ENCODE assay signal across 10 mouse cellular contexts in genomic region chr1:38198393-38199029, GRCm38 (mm10).
DNase-seq lines count a peak whose midpoint lies in the region; ATAC-seq and TF ChIP-seq lines count a peak whose summit lies in the region.
"Had no signal": no experiment of that assay in that cellular context is flagged by ENCODE, and none has a peak within 500 bp of the region (broad histone marks: within the 10 kb centered on the region; RNA-seq: fewer than 3 reads in every experiment).

No protein-coding gene starts in this region.

- no peaks in the 10 kb centered on the region for H3K9me3 ChIP-seq in hindbrain, embryonic 12.5 days (replicated peaks)
- H3K9me3 ChIP-seq in neural tube, embryonic 13.5 days = no peaks in the 10 kb centered on the region

- WGBS in hindbrain, embryonic 12.5 days = 35% methylated on average over 15 of the region's 15 CpGs
- 20% methylated on average over 15 of the region's 15 CpGs for WGBS in neural tube, embryonic 13.5 days

- intact Hi-C loops in left cerebral cortex, adult 2 months (cut with DNase I) = no loop called here

- no peak overlapping the region; the same call in 1 of the 2 replicates for H3K9ac ChIP-seq in hindbrain, embryonic 12.5 days
- H3K9ac ChIP-seq in neural tube, embryonic 13.5 days = peak overlapping the region; percentile 35

- H3K27me3 ChIP-seq in hindbrain, embryonic 12.5 days = no peaks in the 10 kb centered on the region
- no peaks in the 10 kb centered on the region for H3K27me3 ChIP-seq in neural tube, embryonic 13.5 days

- peak; percentile 30 to 39 for DNase-seq in layer of hippocampus, postnatal 14 days (ENCODE audit: low spot score in 2 of 2)
- DNase-seq in layer of hippocampus, adult 8-10 months (ENCODE audit: low spot score in 2 of 2) = no peak
- peak; percentile 45 for DNase-seq in embryo, embryonic 10 days (ENCODE audit: low spot score)
- no peak for DNase-seq in urinary bladder, postnatal 10 days (ENCODE audit: low spot score)
- no peak for DNase-seq in left cerebral cortex, adult 2 months (ENCODE audit: extremely low spot score in 1 of 2, low spot score in 2 of 2)
- no peak for DNase-seq in ovary, postnatal 14 days (ENCODE audit: low spot score)
- DNase-seq: heart, adult 11 months; heart, postnatal 36 days had no signal

- H3K4me3 ChIP-seq in hindbrain, embryonic 12.5 days = no peak overlapping the region
- H3K4me3 ChIP-seq in neural tube, embryonic 13.5 days = no peak overlapping the region
- H3K4me3 ChIP-seq in left cerebral cortex, adult 2 months = no peak overlapping the region

- ATAC-seq in hindbrain, embryonic 12.5 days (ENCODE audit: low FRiP score) = peak; percentile 38; the same call in 1 of the 2 replicates
- ATAC-seq in neural tube, embryonic 13.5 days (ENCODE audit: low read depth) = no peak

- H3K4me1 ChIP-seq in hindbrain, embryonic 12.5 days = peaks cover 39% of the 10 kb centered on the region
- H3K4me1 ChIP-seq in neural tube, embryonic 13.5 days (replicated peaks) = peaks cover 57% of the 10 kb centered on the region

- TF ChIP-seq CTCF in left cerebral cortex, adult 2 months (IDR thresholded peaks at IDR 0.05) = no peak

- H3K36me3 ChIP-seq in hindbrain, embryonic 12.5 days = peaks cover 6% of the 10 kb centered on the region
- H3K36me3 ChIP-seq in neural tube, embryonic 13.5 days = peaks cover 14% of the 10 kb centered on the region; the same call in 1 of the 2 replicates

- H3K4me2 ChIP-seq in hindbrain, embryonic 12.5 days (replicated peaks) = 0 out of 2 replicates have a peak overlapping the region, but pooled peaks have one; percentile 8
- H3K4me2 ChIP-seq in neural tube, embryonic 13.5 days = no peak overlapping the region

- peak overlapping the region; percentile 69 for H3K27ac ChIP-seq in hindbrain, embryonic 12.5 days
- H3K27ac ChIP-seq in neural tube, embryonic 13.5 days (replicated peaks) = peak overlapping the region; percentile 87
- no peak overlapping the region for H3K27ac ChIP-seq in left cerebral cortex, adult 2 months

Comparison
In these comparisons a context has a peak if more than half of its experiments do, and no peak if none do; other contexts are left out.
1. DNase-seq: peak in layer of hippocampus, postnatal 14 days (2 of 2) and embryo, embryonic 10 days (single experiment); none in layer of hippocampus, adult 8-10 months (0 of 2), urinary bladder, postnatal 10 days (single experiment), left cerebral cortex, adult 2 months (0 of 2) and ovary, postnatal 14 days (single experiment).